Mouse (Mus musculus): ENCODE measurements around the gene Cnot3. TPM values are rescaled to one million over a fixed set of nuclear protein-coding genes. Genes with fewer than 3 reads are reported as not detected.
"Not testable (repeated sequence)": the region's sequence is repeated elsewhere in the genome, so short reads cannot be mapped to it uniquely, and the experiment has no call there.

The Cnot3 gene
- polyA plus RNA-seq, 1 experiment from 2014 or later = 51.2 TPM

GRCm38 (mm10) chr7:3685400-3686187 lies 40.5 kb downstream of the Cnot3 start:
- Histone ChIP-seq H3K4me3 (replicated peaks; ENCODE audit: low read depth, low read length) (no peak overlapping the region), H3K36me3 (ENCODE audit: control insufficient read depth, insufficient read depth, low read length) (peaks cover 40% of the 10 kb centered on the region), H3K27ac (replicated peaks; ENCODE audit: low read depth, low read length) (peak overlapping the region; percentile 77; the same call in 1 of the 2 replicates), H3K9me3 (ENCODE audit: control insufficient read depth, low read length) (no peaks in the 10 kb centered on the region), H3K4me1 (ENCODE audit: control insufficient read depth, insufficient read depth, low read length) (peaks cover 12% of the 10 kb centered on the region; the same call in 1 of the 2 replicates), H3K27me3 (ENCODE audit: control insufficient read depth, insufficient read depth, low read length) (no peaks in the 10 kb centered on the region), H3K9ac (replicated peaks; ENCODE audit: low read length) (no peak overlapping the region), H3K4me2 (ENCODE audit: low read length) (no peak overlapping the region)
- ATAC-seq (ENCODE audit: low FRiP score, low TSS enrichment) (no peak), DNase-seq (no peak)
- WGBS = 88% methylated on average over 31 of the region's 31 CpGs

DNA sequence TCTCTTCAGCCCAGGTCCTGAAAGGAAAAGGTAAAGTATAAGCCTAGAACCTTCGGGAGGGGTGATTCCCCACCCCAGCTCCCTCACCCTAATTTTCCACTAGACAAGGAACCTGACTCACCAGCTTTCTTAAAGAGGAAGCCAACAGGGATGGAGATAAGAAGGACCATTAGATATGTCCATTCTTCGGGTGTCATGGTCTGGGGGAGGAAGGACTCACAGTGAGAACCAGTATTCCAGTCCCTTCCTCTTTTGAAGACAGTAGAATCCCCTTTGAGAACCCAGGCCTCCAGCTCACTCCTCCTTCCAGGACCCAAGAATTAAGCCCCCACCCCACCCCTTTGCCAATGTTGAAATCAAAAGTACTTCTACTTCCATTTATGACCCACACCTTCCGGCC lies 46.9 kb downstream of the Cnot3 start:
- WGBS = 41% methylated on average over 3 of the region's 3 CpGs

DNA sequence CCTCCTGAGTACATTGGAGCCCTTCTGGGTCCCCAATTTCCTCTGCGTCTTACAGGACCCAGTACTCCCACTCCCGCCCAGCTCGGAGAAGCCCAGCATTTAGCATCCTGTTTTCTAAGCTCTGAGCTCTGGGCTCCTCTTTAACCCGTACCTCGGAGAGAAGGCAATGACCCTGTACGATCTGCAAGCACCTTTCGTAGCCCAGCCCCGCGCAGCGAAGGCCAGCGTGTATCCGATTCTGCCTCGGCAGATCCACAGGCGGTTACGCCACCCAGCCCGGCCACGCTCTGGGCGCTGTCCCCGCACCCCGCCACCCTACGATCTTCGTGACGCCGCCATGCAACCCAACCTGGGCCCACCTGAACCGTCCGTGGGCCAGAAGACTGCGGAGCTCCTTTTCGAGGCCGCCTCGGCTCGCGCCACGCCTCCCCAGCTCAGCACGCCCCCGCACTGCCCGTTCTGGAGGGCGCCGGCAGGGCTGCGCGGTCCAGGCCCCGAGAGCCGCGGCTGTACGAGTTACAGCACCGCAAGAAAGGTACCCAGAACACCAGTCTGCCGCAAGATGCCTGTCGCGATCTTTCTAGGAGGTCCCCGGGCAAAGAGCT lies 47.4 kb downstream of the Cnot3 start, which contains the start of gene Tsen34:
Tsen34 (plus strand) TSS at position 482 of the 605 bp plus-strand sequence.
- H3K4me2 ChIP-seq (ENCODE audit: low read length) = peak within 1 kb of the TSS; percentile 75
- DNase-seq = no peak
- H3K9ac ChIP-seq (replicated peaks; ENCODE audit: low read length) = peak within 1 kb of the TSS; percentile 88
- no peaks in the 10 kb centered on the region for H3K9me3 ChIP-seq (ENCODE audit: control insufficient read depth, low read length)
- ATAC-seq (ENCODE audit: low FRiP score, low TSS enrichment) = peak; percentile 66; the same call in 1 of the 2 replicates
- peak within 1 kb of the TSS; percentile 73 for H3K4me3 ChIP-seq (replicated peaks; ENCODE audit: low read depth, low read length)
- WGBS = under 1% methylated on average over 49 of the region's 49 CpGs
- H3K27ac ChIP-seq (replicated peaks; ENCODE audit: low read depth, low read length) = peak within 1 kb of the TSS; percentile 92
- peaks cover 17% of the 10 kb centered on the region for H3K4me1 ChIP-seq (ENCODE audit: control insufficient read depth, insufficient read depth, low read length)
- no peaks in the 10 kb centered on the region for H3K27me3 ChIP-seq (ENCODE audit: control insufficient read depth, insufficient read depth, low read length)
- H3K36me3 ChIP-seq (ENCODE audit: control insufficient read depth, insufficient read depth, low read length) = peaks cover 23% of the 10 kb centered on the region

More for the DNA sequence above, 46.9 kb downstream of the Cnot3 start:
- no peak for ATAC-seq (ENCODE audit: low FRiP score, low TSS enrichment)
- no peak for DNase-seq
- H3K4me2 ChIP-seq (ENCODE audit: low read length) = peak overlapping the region; percentile 75
- no peaks in the 10 kb centered on the region for H3K27me3 ChIP-seq (ENCODE audit: control insufficient read depth, insufficient read depth, low read length)
- H3K9ac ChIP-seq (replicated peaks; ENCODE audit: low read length) = peak overlapping the region; percentile 88
- peaks cover 23% of the 10 kb centered on the region for H3K36me3 ChIP-seq (ENCODE audit: control insufficient read depth, insufficient read depth, low read length)
- peak overlapping the region; percentile 73 for H3K4me3 ChIP-seq (replicated peaks; ENCODE audit: low read depth, low read length)
- no peaks in the 10 kb centered on the region for H3K9me3 ChIP-seq (ENCODE audit: control insufficient read depth, low read length)
- peaks cover 17% of the 10 kb centered on the region for H3K4me1 ChIP-seq (ENCODE audit: control insufficient read depth, insufficient read depth, low read length)
- peak overlapping the region; percentile 92 for H3K27ac ChIP-seq (replicated peaks; ENCODE audit: low read depth, low read length)

- peak; percentile 99 for DNase-seq
- peak within 1 kb of the TSS; percentile 73 for H3K4me3 ChIP-seq (replicated peaks; ENCODE audit: low read depth, low read length)
- H3K36me3 ChIP-seq (ENCODE audit: control insufficient read depth, insufficient read depth, low read length) = peaks cover 24% of the 10 kb centered on the region
- peak; percentile 93 for ATAC-seq (ENCODE audit: low FRiP score, low TSS enrichment)
- no peaks in the 10 kb centered on the region for H3K9me3 ChIP-seq (ENCODE audit: control insufficient read depth, low read length)
- H3K4me1 ChIP-seq (ENCODE audit: control insufficient read depth, insufficient read depth, low read length) = peaks cover 17% of the 10 kb centered on the region
- WGBS = under 1% methylated on average over 55 of the region's 55 CpGs
- peak within 1 kb of the TSS; percentile 92 for H3K27ac ChIP-seq (replicated peaks; ENCODE audit: low read depth, low read length)
- peak within 1 kb of the TSS; percentile 88 for H3K9ac ChIP-seq (replicated peaks; ENCODE audit: low read length)
- H3K27me3 ChIP-seq (ENCODE audit: control insufficient read depth, insufficient read depth, low read length) = no peaks in the 10 kb centered on the region
- peak within 1 kb of the TSS; percentile 75 for H3K4me2 ChIP-seq (ENCODE audit: low read length)
Measured at GRCm38 (mm10) chr7:3692987-3693808, 48.1 kb downstream of the Cnot3 start, which contains the start of gene Mboat7. Gene Mboat7 (minus strand): TSS chr7:3693523.

- ATAC-seq (ENCODE audit: low FRiP score, low TSS enrichment) = no peak
- DNase-seq = no peak
- Histone ChIP-seq H3K36me3 (ENCODE audit: control insufficient read depth, insufficient read depth, low read length) (peaks cover 25% of the 10 kb centered on the region), H3K27ac (replicated peaks; ENCODE audit: low read depth, low read length) (peak overlapping the region; percentile 92), H3K9ac (replicated peaks; ENCODE audit: low read length) (peak overlapping the region; percentile 77), H3K27me3 (ENCODE audit: control insufficient read depth, insufficient read depth, low read length) (no peaks in the 10 kb centered on the region), H3K4me3 (replicated peaks; ENCODE audit: low read depth, low read length) (peak overlapping the region; percentile 73), H3K4me1 (ENCODE audit: control insufficient read depth, insufficient read depth, low read length) (peaks cover 17% of the 10 kb centered on the region), H3K9me3 (ENCODE audit: control insufficient read depth, low read length) (no peaks in the 10 kb centered on the region), H3K4me2 (ENCODE audit: low read length) (peak overlapping the region; percentile 75)
- WGBS = under 1% methylated on average over 18 of the region's 18 CpGs
Measured at GRCm38 (mm10) chr7:3693809-3694075, 48.7 kb downstream of the Cnot3 start.

GRCm38 (mm10) chr7:3694076-3694948 lies 49.2 kb downstream of the Cnot3 start:
- Histone ChIP-seq H3K9me3 (ENCODE audit: control insufficient read depth, low read length) (no peaks in the 10 kb centered on the region), H3K36me3 (ENCODE audit: control insufficient read depth, insufficient read depth, low read length) (peaks cover 27% of the 10 kb centered on the region), H3K4me2 (ENCODE audit: low read length) (peak overlapping the region; percentile 75), H3K4me3 (replicated peaks; ENCODE audit: low read depth, low read length) (peak overlapping the region; percentile 73), H3K9ac (replicated peaks; ENCODE audit: low read length) (peak overlapping the region; percentile 77), H3K27ac (replicated peaks; ENCODE audit: low read depth, low read length) (peak overlapping the region; percentile 92), H3K4me1 (ENCODE audit: control insufficient read depth, insufficient read depth, low read length) (peaks cover 17% of the 10 kb centered on the region), H3K27me3 (ENCODE audit: control insufficient read depth, insufficient read depth, low read length) (no peaks in the 10 kb centered on the region)
- ATAC-seq (ENCODE audit: low FRiP score, low TSS enrichment) (peak; percentile 44), DNase-seq (peak; percentile 77)
- WGBS = under 1% methylated on average over 54 of the region's 55 CpGs

- peak overlapping the region; percentile 73 for H3K4me3 ChIP-seq (replicated peaks; ENCODE audit: low read depth, low read length)
- not testable (repeated sequence) for H3K9me3 ChIP-seq (ENCODE audit: control insufficient read depth, low read length); DNase-seq; ATAC-seq (ENCODE audit: low FRiP score, low TSS enrichment); H3K27me3 ChIP-seq (ENCODE audit: control insufficient read depth, insufficient read depth, low read length)
- H3K4me2 ChIP-seq (ENCODE audit: low read length) = peak overlapping the region; percentile 75
- H3K36me3 ChIP-seq (ENCODE audit: control insufficient read depth, insufficient read depth, low read length) = peaks cover 32% of the 10 kb centered on the region
- peaks cover 17% of the 10 kb centered on the region for H3K4me1 ChIP-seq (ENCODE audit: control insufficient read depth, insufficient read depth, low read length)
- H3K27ac ChIP-seq (replicated peaks; ENCODE audit: low read depth, low read length) = peak overlapping the region; percentile 92
- peak overlapping the region; percentile 77 for H3K9ac ChIP-seq (replicated peaks; ENCODE audit: low read length)
- WGBS = 5% methylated on average over 9 of the region's 9 CpGs
Measured at GRCm38 (mm10) chr7:3694949-3695305, 49.9 kb downstream of the Cnot3 start.

GRCm38 (mm10) chr7:3698471-3698870 lies 53.4 kb downstream of the Cnot3 start:
- H3K4me3 ChIP-seq (replicated peaks; ENCODE audit: low read depth, low read length) = no peak overlapping the region
- no peaks in the 10 kb centered on the region for H3K27me3 ChIP-seq (ENCODE audit: control insufficient read depth, insufficient read depth, low read length)
- H3K36me3 ChIP-seq (ENCODE audit: control insufficient read depth, insufficient read depth, low read length) = peaks cover 49% of the 10 kb centered on the region
- H3K27ac ChIP-seq (replicated peaks; ENCODE audit: low read depth, low read length) = no peak overlapping the region
- H3K9me3 ChIP-seq (ENCODE audit: control insufficient read depth, low read length) = no peaks in the 10 kb centered on the region
- DNase-seq (no peak), ATAC-seq (ENCODE audit: low FRiP score, low TSS enrichment) (no peak)
- no peak overlapping the region for H3K4me2 ChIP-seq (ENCODE audit: low read length)
- no peak overlapping the region for H3K9ac ChIP-seq (replicated peaks; ENCODE audit: low read length)
- WGBS = 95% methylated on average over 6 of the region's 6 CpGs
- peaks cover 10% of the 10 kb centered on the region for H3K4me1 ChIP-seq (ENCODE audit: control insufficient read depth, insufficient read depth, low read length)
